Mouse (Mus musculus): ENCODE results near the gene Eid3. TPM values are rescaled to one million over a fixed set of nuclear protein-coding genes. Genes with fewer than 3 reads are reported as not detected.
A peak's percentile ranks its signal among the peaks of the same experiment; 100 is the strongest.

Gene Eid3
- total RNA-seq, 2 experiments from 2014 or later, result 0.57 to 1.3 TPM

DNA sequence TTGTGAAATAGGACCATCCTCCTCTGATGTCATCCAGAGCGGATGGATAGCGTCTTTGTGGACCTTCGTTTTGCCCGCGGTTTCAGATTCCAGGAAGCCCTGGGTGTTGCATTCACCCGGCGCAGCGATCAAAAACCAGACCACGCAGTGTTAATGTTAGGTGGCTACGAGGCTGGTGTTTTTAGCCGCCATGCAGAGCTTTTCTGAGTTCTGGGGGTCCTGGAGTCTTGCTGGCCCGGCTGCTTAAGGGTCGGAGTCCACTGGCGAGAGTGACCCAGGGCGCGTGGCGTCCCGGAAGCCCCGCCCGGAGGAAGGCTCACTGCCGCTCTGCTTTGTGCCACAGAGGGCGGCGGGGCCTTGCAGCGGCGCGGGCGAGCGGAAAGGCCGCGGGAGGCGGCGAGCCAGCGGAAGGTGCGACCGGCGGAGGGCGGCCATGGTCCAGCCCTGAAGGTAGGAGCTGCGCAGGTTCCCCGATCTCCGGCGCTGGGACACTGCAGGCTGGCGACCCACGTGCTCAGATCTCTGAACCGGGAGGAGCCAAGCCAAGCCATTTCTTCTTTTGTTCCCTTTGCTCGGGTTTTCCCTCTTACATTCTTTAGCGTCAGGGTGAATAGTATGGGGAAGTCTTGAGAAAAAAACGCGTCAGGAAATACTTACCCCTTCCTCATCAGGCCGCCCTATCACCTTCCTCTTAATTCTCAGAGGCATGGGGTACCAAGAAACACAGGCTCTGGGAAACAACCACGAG, 6.1 kb upstream of the Eid3 start:
- peak; percentile 54 for DNase-seq (ENCODE audit: low spot score)
- intact Hi-C loops (cut with DNase I), result no loop called here

- no peak for DNase-seq (ENCODE audit: low spot score)
- intact Hi-C loops (cut with DNase I), result no loop called here
These were observed 5.5 kb upstream of the Eid3 start for GRCm38 (mm10) chr10:82860929-82861315.

GRCm38 (mm10) chr10:82863106-82863680, 3.2 kb upstream of the Eid3 start:
- intact Hi-C loops (cut with DNase I), result no loop called here
- DNase-seq (ENCODE audit: low spot score), result no peak

DNA sequence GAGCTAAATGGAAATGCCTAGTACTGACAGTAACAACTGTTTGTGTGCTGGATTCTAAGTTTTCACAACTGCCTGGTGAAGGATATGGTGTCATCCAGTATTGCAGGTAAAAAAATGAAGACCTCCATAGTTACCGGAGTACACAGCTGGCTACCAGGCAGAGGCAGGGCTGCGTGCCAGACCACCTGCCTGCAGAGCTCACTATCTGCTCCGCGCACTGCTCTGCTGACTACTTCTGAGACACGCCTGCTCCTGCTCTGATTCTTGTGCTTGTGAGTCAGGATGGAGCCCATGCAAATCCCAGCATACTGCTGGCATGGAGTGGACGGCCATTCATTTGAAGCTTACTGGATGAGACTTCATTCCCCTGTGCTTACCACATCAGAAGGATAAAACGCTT, 2.6 kb upstream of the Eid3 start:
- intact Hi-C loops (cut with DNase I), result no loop called here
- DNase-seq (ENCODE audit: low spot score), result no peak

DNA sequence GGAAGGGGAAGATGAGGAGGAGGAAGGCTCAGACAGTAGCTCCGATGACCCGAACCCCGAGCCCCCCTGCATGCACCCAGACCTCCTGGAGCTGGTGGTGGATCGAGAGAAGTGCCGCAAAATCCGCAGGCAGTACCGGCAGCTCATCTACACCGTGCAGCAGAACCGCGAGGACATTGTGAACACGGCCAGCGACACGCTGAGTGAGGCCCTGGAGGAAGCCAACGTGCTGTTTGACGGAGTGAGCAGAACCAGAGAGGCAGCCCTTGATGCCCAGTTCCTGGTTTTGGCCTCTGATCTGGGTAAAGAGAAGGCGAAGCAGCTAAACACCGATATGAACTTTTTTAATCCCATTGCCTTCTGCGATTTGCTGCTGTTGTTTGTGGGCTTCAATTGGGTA, 406 bp downstream of the Eid3 start:
- intact Hi-C loops (cut with DNase I), result no loop called here

GRCm38 (mm10) chr10:82868418-82869086, 2.1 kb downstream of the Eid3 start:
- intact Hi-C loops (cut with DNase I), result no loop called here
- DNase-seq (ENCODE audit: low spot score), result no peak

More for the DNA sequence above, 406 bp downstream of the Eid3 start:
- no peak for DNase-seq (ENCODE audit: low spot score)

- intact Hi-C loops (cut with DNase I), result loop anchor here (5.0 kb wide), 1 partner anchor 43 kb away; the partner anchor contains the start of gene Txnrd1
- no peak for DNase-seq (ENCODE audit: low spot score)
These were observed 9.0 kb downstream of the Eid3 start for GRCm38 (mm10) chr10:82875446-82875845.

DNA sequence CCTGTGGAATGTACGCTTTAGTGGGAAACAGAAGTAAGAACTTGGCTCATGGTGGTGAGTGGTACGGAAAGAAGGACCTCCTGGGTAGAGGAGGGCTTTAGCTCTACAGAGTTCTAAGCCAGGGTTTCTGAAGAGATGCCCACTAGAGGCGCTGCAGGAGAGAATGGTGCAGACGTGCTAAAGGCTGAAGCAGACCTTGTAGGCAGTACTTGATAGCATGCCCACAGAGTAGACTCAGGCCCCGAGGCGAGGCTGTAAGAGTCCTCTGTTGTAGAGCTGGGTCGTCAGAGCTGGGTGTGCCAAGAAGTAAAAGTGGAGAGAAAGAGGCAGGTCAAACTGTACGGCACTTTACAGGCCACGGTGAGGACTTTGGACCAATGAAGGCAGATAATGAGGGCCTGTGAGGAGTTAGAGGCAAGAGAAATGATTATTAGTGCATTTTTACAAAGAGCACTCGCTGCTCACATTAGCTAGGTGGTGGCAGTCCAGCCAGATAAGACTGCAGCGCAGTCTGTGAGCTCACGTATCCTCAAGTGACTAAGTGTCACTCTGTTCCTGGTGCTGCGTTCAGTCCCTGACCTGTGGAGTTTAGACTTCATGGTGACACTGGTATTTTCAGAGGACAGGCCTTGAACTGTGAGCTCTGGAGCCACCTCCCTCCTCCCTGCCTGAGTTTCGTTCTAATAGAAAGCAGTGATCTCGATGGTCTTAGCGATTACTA, 9.8 kb downstream of the Eid3 start:
- intact Hi-C loops (cut with DNase I), result loop anchor here (5.0 kb wide), 1 partner anchor 44 kb away; the partner anchor contains the start of gene Txnrd1
- no peak for DNase-seq (ENCODE audit: low spot score)

GRCm38 (mm10) chr10:82887354-82887753, 20.9 kb downstream of the Eid3 start:
- DNase-seq (ENCODE audit: low spot score), result no peak
- intact Hi-C loops (cut with DNase I), result no loop called here

DNA sequence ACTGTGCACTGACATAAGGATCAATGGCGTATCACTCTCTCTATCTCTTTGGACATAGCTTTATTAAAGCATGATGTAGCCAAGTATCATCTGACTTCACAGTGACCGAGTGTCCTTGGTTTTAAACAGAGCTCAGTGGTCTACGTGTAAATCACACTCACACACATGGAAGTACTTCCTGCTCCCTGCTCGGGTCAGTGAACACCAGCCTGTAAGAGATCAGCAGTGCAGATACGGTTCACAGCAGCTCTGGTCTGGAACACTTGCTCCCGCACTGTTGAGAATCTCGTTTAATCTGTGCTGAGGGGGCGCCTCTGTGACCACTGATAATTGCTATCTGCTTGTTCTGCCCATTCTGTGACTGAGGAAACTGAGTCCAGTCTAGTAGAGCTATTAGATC, 22.1 kb downstream of the Eid3 start:
- intact Hi-C loops (cut with DNase I), result no loop called here
- DNase-seq (ENCODE audit: low spot score), result no peak

DNA sequence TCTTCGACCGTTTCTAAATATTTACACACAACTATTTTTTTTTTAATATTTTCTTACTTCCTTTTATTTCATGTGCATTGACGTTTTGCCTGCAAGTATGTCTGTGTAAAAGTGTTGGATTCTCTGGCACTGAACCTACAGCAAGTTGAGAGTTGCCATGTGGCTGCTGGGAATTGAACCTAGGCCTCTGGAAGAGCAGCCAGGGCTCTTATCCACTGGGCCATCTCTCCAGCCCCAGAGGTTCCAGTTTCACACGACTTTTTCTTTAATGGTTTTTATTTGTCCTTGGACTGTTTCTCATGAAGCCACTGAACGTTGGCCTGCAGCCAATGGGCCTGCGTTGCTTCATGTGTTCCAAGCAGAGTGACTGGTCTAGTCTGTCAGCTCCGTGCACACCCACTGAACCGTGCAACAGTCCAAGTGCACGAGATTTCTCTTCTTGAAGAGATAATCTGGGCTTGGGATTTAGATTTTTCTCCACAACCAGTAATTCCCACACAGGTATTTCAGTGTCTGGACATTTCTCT, 23.1 kb downstream of the Eid3 start:
- peak; percentile 42 for DNase-seq (ENCODE audit: low spot score)
- intact Hi-C loops (cut with DNase I), result no loop called here

DNA sequence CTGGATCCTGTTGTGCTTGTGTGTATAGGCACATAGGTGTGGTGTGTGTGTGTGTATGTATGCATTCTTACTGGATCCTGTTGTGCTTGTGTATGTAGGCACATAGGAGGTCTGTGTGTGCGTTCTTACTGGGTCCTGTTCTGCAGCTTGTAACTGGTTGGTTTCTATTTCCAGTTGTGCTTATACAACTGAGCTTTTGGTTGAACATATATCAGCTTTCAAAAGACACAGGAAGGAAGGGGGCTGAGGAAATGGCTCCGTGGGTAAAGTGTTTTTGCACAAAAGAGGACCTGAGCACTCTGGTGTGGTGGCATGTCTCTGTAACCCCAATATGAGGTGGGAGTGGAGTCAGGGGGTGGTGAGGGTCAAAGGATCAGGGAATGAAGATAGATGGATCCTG, 24.5 kb downstream of the Eid3 start:
- no peak for DNase-seq (ENCODE audit: low spot score)
- intact Hi-C loops (cut with DNase I), result no loop called here

DNA sequence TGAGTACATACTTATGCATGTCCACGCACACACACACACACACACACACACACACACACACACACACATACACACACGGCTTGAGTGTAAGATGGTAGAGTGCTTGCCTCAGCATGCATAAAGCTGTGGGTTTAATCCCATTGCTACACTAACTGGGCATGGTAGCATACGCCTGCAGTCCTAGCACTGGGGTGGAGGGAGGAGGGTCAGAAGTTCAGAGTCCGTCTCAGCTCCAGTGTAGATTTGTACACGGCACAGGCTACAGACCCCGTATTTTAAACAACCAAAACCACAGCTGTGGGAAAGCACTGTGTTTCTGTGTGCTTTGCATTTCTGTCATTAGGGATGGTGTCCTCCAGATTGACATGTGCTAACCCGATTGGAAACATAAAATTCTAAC, 25.0 kb downstream of the Eid3 start:
- DNase-seq (ENCODE audit: low spot score), result no peak
- intact Hi-C loops (cut with DNase I), result no loop called here

DNA sequence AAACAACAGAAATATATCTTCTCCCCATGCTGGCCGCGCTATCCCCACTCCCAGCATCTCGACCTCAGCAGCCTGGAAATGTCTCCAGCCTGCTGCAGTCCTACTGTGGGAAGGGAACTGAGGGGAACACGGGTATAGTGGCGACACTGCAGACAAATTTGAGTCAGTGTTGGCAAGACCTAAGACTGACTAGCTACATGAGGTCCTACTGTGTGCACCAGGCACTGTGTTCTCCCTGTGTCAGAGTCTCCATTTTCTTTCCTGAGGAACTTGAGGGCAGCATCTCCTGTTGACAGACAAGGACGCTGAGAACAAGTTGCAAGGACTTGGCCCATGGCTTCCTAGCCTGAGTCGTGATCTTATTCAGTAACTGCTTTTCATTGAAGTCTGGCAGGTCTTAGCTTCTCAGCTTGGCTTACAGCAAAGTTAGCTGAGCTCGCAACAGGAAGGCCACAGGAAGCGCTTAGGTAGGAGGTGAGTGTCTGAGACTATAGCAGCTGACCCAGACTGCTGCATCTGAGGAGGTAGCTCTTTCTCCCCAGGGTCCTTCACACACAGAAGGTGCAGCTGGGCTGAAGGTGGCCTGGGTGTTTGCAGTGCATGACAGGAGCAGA, 26.1 kb downstream of the Eid3 start:
- DNase-seq (ENCODE audit: low spot score), result no peak

DNA sequence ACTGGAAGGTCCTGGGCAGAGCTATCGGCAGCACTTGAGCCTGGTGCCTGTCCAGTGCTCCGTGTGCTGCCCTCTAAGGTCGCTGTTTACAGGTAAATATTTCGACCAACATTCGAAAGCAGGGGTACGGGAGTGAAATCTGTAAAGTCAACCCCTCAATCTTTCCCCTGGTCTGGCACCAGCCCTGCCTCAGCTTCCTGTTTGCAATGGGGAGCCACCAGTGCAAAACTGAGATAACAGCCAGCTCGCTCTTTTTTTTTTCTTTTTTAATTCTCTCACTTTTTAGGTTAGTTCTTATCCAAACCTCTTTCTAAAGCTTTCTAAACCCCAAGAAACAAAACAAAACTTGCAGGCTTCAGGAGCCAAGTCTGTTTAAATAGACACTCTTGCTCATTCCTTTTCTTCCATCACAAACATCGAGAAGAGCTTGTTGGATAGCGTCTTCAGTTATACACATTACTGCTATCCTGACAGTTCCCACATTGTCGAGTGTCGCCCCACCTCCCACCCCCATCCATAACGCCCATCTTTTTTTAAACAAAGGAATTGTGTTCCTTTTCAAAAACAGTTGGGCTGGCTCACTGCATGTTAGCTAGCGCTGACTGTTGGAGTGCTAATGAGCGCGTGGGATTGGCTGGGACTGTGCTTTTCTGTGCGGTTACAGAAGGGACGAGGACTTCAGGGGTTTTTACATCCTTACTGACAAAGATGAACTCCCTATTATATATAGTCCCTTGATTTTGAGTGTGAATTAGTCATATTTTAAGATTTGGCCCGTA, 27.6 kb downstream of the Eid3 start:
- no peak for DNase-seq (ENCODE audit: low spot score)

More for the DNA sequence above, 26.1 kb downstream of the Eid3 start:
- intact Hi-C loops (cut with DNase I), result no loop called here

DNA sequence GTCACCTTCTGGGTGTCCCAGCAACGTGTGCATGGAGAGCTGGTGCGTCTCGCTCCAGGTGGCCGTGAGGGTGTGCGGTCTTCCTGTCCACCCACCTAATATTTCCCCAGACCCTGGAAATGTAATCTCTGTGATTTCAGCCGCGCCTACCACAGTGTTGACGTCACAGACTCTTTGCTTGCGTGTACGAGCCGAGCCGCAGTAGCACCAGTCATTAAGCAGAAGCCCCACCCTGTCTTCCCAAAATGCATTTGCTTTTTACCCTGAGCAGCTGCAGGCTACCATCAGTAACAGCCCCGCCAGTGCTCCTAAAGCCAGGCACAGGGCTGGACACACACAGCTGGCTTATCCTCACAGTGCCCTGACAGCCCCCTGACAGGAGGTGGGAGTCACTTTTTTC, 31.5 kb downstream of the Eid3 start:
- intact Hi-C loops (cut with DNase I), result no loop called here
- no peak for DNase-seq (ENCODE audit: low spot score)

More for the DNA sequence above, 27.6 kb downstream of the Eid3 start:
- intact Hi-C loops (cut with DNase I), result no loop called here

GRCm38 (mm10) chr10:82898893-82899292, 32.5 kb downstream of the Eid3 start:
- no peak for DNase-seq (ENCODE audit: low spot score)
- intact Hi-C loops (cut with DNase I), result no loop called here

GRCm38 (mm10) chr10:82899810-82900421, 33.5 kb downstream of the Eid3 start:
- no peak for DNase-seq (ENCODE audit: low spot score)
- intact Hi-C loops (cut with DNase I), result loop anchor here (5.0 kb wide), 1 partner anchor 233 kb away; no protein-coding TSS in a partner anchor

DNA sequence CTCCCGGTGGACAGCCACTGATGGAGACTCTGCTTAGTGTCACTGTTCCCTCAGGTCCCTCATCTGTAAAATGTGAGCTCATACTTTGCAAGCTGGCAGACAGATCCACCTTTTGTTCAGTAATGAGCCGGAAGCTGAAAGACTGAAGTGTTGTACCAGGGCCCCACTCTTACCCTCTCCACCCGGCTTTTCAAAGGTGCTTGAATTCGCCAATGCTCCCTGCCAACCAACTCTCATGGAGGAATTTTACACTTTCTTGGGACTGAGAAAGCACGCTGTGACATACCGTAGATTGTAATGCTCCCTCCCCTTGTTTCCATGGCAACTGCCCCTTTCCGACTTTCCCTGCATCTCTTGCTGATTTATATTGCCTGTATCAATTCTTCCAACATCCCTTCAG, 34.1 kb downstream of the Eid3 start:
- intact Hi-C loops (cut with DNase I), result loop anchor here (5.0 kb wide), 1 partner anchor 233 kb away; no protein-coding TSS in a partner anchor
- no peak for DNase-seq (ENCODE audit: low spot score)

Data from heart, postnatal 25 days (tissue).